Mouse (Mus musculus): ENCODE data around the gene Grin2a. TPM values are rescaled to one million over a fixed set of nuclear protein-coding genes. Genes with fewer than 3 reads are reported as not detected.

The Grin2a gene
- polyA plus RNA-seq, 2 experiments from 2014 or later, result not detected

- ATAC-seq, result no peak
These were observed 252.9 kb downstream of the Grin2a start for GRCm38 (mm10) chr16:9742443-9742842.

- ATAC-seq, result no peak
These were observed 256.7 kb downstream of the Grin2a start for GRCm38 (mm10) chr16:9738679-9739078.

GRCm38 (mm10) chr16:9737131-9737530 is 258.2 kb downstream of the Grin2a start:
- ATAC-seq, result no peak

GRCm38 (mm10) chr16:9735365-9736080 is 259.8 kb downstream of the Grin2a start:
- ATAC-seq, result no peak

- ATAC-seq, result no peak
These were observed 267.8 kb downstream of the Grin2a start for GRCm38 (mm10) chr16:9727603-9728002.

GRCm38 (mm10) chr16:9725578-9726113 is 269.7 kb downstream of the Grin2a start:
- ATAC-seq, result no peak

- no peak for ATAC-seq
These were observed 284.0 kb downstream of the Grin2a start for GRCm38 (mm10) chr16:9711398-9711797.

GRCm38 (mm10) chr16:9709921-9710320 is 285.4 kb downstream of the Grin2a start:
- ATAC-seq, result no peak

- ATAC-seq, result no peak
These were observed 298.2 kb downstream of the Grin2a start for GRCm38 (mm10) chr16:9697141-9697540.

- ATAC-seq, result no peak
These were observed 301.3 kb downstream of the Grin2a start for GRCm38 (mm10) chr16:9694081-9694480.

- no peak for ATAC-seq
These were observed 306.7 kb downstream of the Grin2a start for GRCm38 (mm10) chr16:9688523-9689140.

- ATAC-seq, result no peak
These were observed 314.8 kb downstream of the Grin2a start for GRCm38 (mm10) chr16:9680572-9680971.

- no peak for ATAC-seq
These were observed 315.4 kb downstream of the Grin2a start for GRCm38 (mm10) chr16:9679994-9680393.

- ATAC-seq, result no peak
These were observed 316.6 kb downstream of the Grin2a start for GRCm38 (mm10) chr16:9678750-9679149.

GRCm38 (mm10) chr16:9672390-9672789 is 323.0 kb downstream of the Grin2a start:
- ATAC-seq, result no peak

- no peak for ATAC-seq
These were observed 324.1 kb downstream of the Grin2a start for GRCm38 (mm10) chr16:9671222-9671621.

GRCm38 (mm10) chr16:9670750-9671161 is 324.6 kb downstream of the Grin2a start:
- ATAC-seq, result no peak

GRCm38 (mm10) chr16:9665896-9666295 is 329.5 kb downstream of the Grin2a start:
- no peak for ATAC-seq

GRCm38 (mm10) chr16:9664060-9664459 is 331.3 kb downstream of the Grin2a start:
- no peak for ATAC-seq

GRCm38 (mm10) chr16:9663508-9663907 is 331.9 kb downstream of the Grin2a start:
- no peak for ATAC-seq

- no peak for ATAC-seq
These were observed 369.5 kb downstream of the Grin2a start for GRCm38 (mm10) chr16:9625652-9626444.

GRCm38 (mm10) chr16:9624346-9624745 is 371.0 kb downstream of the Grin2a start:
- ATAC-seq, result no peak

GRCm38 (mm10) chr16:9618206-9618605 is 377.2 kb downstream of the Grin2a start:
- no peak for ATAC-seq

Data from CD4-positive, CD25-positive, alpha-beta regulatory T cell, adult 4 months (primary cell).